In the genomic region with DNA sequence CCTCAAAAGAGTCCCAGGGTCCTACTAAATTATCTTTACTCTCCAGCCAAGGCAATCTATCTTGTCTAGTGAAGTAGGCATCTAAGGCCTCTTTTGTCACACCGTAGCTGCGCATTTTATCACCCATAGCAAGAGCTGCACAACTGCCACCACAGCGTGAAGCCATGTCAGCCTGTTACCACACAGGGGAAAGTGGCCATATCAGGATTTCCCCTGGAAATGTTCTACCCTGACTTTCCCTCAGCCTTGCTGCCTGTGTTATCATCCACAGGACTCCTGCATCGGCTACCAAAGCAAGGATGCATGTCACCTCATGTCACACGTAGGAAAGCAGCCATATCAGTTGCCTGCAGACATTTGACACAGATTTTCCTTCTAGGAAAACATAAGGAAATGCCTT, we compare ENCODE assay signal across 12 mouse cellular contexts.
"Had no signal": no experiment of that assay in that cellular context is flagged by ENCODE, and none has a peak within 500 bp of the region (broad histone marks: within the 10 kb centered on the region; RNA-seq: fewer than 3 reads in every experiment).

No protein-coding gene starts in this region.

- H3K9ac ChIP-seq: limb, embryonic 13.5 days; liver, embryonic 14.5 days; lung, embryonic 15.5 days; neural tube, embryonic 15.5 days; stomach, embryonic 15.5 days had no signal

- H3K4me3 ChIP-seq: limb, embryonic 13.5 days; lung, embryonic 15.5 days; myocyte; neural tube, embryonic 15.5 days; stomach, embryonic 15.5 days had no signal

- H3K36me3 ChIP-seq: limb, embryonic 13.5 days; lung, embryonic 15.5 days; neural tube, embryonic 15.5 days; stomach, embryonic 15.5 days had no signal

- H3K4me2 ChIP-seq: limb, embryonic 13.5 days; lung, embryonic 15.5 days; neural tube, embryonic 15.5 days; stomach, embryonic 15.5 days had no signal

- H3K27ac ChIP-seq: limb, embryonic 13.5 days; liver, embryonic 14.5 days; lung, embryonic 15.5 days; macrophage; neural tube, embryonic 15.5 days; stomach, embryonic 15.5 days had no signal

- H3K9me3 ChIP-seq: limb, embryonic 13.5 days; lung, embryonic 15.5 days; neural tube, embryonic 15.5 days; stomach, embryonic 15.5 days had no signal

- H3K27me3 ChIP-seq: limb, embryonic 13.5 days; lung, embryonic 15.5 days; neural tube, embryonic 15.5 days; stomach, embryonic 15.5 days had no signal

- DNase-seq: lung, postnatal 14 days; midbrain, embryonic 14.5 days; right cerebral cortex, postnatal 14 days; thymus, adult 2 months; thymus, postnatal 25 days had no signal
